Mouse (Mus musculus): ENCODE measurements around the gene Kif13a.

Gene Kif13a

DNA sequence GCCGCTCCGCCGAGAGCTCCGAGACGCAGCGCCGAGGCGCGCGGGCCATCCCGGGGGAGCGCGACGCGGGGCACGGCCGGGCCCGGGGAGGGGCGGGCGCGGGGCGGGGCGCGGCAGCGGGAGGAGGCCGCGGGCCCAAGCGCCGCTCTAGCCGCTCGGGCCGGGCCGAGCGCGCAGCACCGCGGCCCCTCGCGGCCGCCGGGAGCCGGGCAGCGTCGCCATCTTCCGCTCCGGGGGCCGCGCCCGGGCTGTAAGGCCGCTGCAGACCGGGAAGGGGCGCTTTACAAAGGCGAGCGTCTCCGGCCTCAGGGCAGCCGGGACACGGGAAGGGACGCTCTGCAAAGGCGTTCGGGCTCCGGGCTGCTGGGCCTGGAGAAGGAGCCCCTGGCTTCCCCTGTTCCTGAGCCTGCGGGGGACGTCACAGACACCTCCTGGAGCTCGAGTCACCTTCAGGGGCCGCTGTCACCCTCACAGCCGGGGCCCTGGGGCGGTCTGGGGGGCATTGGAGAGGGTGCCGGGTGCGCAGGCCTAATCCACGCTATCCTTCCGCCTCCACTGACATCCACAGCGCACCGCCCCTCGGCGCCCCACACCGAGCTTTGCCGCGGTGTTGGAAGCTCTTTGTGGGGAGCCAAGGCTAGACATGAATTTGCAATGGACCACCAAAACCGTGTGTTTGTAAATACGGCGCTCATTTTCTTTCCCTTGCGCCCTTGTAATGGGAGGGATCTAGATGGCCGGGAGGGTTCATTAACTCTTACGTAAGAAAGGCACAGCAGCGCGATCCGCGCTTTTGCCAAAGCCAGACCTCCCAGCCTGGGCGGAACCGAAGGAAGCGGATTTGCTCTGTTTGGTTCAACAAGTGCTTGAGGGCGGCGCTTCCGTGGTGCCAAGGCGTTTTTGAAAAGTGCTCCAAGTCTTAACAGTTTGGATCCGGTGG is at the start of gene Kif13a:
Gene Kif13a, minus strand, starts transcription at position 149 of the 940 bp plus-strand sequence.
- peak; percentile 87 to 92 for DNase-seq (ENCODE audit: low spot score in 2 of 2)

DNA sequence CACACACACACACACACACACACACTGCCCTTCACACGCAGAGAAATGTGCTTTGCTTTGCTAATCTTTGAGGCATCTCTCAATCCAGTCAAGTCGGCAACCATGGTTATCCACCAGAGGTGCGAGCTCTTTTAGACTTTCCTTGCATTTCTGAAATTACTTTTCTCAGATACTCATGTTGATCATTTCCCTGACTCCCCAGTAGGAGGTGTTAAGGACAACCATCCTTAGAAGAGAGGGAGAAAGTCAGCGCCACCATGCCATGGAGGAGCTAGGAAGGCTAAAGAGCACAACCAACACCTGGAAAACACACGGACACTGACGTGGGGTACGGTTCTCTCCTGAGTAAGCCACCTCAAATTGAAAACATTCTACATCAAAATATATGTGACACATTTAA is 46.9 kb upstream of the Kif13a start:
- no peak for DNase-seq (ENCODE audit: low spot score in 2 of 2)

DNA sequence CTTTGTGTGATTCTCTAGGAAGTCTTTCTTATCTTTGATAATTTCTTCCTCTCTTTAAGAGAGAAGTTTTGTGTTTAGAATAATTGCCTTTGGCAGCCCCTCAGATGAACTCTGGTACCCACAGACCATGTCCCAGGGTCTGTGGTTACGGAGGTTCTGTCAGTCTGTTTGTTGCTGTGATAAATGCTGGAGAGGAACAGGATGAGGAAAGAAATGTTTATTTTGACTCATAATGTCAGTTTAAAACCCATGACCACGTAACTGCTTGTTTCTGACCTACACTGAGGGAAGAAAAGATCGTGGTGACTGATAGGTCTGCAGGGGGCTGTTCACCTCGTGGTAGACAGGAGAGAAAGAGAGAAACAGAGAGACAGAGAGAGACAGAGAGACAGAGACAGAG is 46.3 kb upstream of the Kif13a start:
- DNase-seq (ENCODE audit: low spot score in 2 of 2): no peak

DNA sequence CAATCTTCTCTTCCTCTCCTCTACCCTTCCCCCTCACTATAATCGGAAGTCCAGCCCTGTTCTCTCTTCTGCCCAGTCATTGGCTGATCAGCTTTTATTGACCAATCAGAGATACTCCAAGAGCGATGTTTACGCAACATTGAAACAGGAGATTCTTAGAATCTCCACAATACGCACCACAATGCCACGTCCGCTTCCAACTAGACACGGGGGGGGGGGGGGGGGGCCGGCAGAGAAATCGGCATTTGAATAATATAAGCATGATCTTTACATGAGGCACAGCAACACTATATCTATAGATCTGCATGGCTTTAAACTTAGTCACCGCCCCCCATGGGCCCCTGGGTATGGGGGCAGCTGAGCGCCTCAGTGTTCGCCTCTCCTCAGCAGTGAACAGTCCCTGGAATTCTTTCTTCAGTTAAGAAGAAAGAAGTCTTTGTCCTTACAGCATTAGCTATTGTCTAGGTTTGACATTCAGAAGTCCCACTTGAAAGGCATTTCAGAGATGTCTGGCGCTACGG is 45.4 kb upstream of the Kif13a start:
- no peak for DNase-seq (ENCODE audit: low spot score in 2 of 2)

DNA sequence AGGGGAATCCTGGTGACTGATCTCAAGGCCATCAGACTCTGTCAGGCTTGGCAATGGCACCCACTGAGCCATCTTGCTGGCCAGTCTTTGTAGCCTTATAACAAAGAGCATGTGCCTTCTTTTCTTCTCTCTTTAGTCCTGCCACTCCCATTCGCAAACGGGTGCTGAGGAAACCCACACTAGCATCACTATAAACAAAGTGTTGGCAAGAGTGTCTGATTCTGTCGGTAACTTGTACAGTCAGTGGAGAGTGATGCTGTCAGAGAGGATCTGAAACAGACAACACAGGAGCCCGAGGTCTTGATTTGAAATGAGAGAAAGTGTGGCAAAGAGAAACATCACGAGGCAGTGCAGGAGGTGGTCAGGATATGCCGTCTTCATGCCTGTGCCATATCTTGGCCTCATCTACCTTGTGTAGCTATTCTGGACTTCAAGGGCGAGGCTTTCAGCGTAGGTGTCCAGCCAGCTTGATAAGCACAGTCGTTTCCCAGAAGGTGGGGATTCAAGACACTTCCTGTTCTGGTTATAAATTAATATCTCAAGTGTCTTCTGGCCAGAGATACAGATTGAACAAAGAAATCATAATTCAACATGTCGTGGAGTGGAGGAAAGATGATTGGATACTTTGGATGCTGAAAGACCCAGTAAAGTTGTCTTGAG is 40.7 kb upstream of the Kif13a start:
- no peak for DNase-seq (ENCODE audit: low spot score in 2 of 2)

DNA sequence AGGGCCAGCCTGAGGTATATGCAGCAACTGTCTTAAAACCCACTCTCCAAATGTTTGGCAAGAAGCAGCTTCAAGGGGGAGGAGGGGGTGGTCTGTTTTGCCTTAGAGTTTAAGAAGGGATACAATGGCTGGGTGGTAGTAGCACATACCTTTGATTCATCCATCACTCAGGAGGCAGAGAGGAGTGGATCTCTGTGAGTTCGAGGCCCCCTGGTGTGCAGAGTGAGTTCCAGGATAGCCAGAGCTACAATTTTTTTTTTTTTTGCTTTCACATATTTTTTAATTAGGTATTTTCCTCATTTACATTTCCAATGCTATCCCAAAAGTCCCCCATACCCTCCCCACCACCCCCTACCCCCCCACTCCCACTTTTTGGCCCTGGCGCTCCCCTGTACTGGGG is 39.0 kb upstream of the Kif13a start:
- DNase-seq (ENCODE audit: low spot score in 2 of 2): no peak

DNA sequence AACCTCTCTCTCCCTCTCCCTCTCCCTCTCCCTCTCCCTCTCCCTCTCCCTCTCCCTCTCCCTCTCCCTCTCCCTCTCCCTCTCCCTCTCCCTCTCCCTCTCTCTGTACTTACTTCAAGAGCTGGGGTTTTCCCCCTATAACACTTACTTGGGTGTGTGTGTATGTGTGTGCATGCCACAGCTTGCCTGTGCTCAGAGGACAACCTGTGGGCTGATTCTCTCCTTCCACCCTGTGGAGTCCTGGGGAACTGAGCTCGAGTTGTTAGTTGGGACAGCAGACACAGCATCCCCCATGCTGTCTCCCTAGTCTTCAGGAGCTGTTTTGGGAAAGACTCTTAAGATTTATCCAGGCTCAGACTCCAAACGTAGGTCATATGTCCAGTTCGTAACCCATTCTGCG is 37.6 kb upstream of the Kif13a start:
- no peak for DNase-seq (ENCODE audit: low spot score in 2 of 2)

DNA sequence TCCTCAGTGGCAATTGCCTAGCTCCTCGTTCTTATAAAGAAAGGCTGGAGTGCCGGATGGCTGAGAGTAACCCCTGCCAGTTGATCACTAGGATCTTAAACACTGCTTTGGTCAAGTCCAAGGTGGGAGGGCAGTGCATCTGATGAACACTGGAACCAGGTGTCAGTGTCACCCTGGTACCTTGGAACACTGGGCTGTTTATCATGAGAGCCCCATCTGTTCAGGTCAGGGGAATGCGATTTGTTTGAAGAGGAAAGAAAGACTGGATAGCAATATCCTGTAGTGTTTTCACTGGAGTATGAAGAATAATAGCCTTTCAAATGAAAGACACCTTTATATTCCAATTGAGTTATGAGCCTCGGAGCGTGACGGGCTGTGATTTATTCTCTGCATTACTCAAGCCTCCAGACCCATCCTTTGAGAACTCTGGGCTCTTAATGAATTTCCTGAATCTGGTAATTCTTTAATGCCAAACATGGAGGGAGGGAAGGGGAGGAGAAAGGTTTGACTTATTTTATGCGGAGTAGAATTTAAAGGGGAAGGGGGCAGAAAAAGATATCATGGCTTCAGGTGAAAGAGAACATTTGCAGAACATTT is 31.3 kb upstream of the Kif13a start:
- DNase-seq (ENCODE audit: low spot score in 2 of 2): no peak

DNA sequence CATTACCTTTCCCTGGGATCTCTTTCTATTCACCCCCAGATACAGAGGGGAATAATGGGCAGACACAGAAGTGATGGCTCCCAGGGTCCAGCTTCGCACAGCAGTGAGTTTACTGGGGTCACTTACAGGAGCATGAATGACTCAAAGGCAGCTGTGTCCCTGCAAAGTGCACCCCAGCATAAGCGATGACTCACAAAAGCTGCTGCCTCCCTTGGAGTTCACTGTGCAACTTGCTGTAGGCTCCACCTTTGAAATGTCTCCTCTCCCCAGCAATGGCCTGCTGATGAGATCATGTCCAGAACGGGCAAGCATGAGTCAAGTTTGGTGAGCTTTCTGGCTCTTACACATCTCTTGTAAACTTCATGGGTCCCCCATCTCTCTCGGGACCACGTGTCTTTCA is 29.5 kb upstream of the Kif13a start:
- no peak for DNase-seq (ENCODE audit: low spot score in 2 of 2)

DNA sequence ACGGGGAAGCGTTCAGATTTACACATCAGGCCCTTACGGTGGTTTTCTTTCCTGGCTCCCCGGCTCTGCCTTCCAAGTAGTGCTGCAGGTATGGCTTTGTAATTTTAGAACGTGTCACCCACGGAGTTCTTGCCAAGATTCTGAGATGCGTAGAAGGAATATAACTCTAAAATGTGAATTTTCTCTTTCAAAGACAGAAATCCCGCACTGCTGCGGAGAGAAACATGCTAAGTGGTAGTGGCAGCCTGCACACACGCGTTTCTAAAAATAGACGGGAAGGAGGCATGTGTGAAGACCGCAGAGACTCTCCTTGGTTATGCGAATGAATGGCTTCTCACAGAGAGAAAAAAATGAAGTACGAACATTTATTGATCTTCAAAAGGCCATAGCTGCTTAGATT is 21.5 kb upstream of the Kif13a start:
- DNase-seq (ENCODE audit: low spot score in 2 of 2): peak; percentile 3 to 16

DNA sequence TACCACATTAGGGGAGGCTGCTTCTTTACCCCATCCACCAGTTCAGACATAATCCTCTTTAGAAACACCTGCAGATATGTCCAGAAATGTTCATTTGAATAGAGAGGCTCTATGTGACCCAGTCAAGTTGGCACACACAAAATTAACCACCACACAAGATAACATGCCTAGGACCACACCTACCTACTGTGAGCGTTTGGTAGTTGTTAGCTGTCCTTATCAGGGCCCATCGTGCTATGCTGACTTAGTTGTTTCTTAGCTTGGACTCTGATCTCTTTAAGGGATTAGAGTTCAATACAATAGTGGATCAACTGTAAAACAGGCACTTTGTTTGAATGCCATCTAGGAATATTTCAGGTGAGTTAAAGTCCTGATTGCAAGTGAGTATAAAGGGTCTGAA is 20.1 kb upstream of the Kif13a start:
- no peak for DNase-seq (ENCODE audit: low spot score in 2 of 2)

DNA sequence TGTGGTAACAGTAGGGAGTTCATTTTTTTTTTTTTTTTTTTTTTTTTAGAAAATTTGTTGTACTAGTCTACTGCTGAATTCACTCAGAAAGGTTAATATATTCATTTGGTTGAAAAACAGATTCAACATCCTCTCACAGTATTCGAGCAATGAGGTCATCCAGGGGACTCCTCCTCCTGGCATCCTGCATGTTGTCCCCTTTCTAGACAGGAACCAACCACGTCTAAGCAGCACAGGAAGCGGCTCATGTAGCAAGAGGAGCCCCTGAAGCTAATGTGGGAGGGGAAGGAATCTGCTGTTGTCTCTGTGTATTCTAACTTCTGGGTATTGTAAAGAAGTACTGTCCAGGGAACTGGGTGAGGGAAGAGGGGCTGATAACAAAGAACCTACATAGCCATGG is 18.4 kb upstream of the Kif13a start:
- DNase-seq (ENCODE audit: low spot score in 2 of 2): no peak

DNA sequence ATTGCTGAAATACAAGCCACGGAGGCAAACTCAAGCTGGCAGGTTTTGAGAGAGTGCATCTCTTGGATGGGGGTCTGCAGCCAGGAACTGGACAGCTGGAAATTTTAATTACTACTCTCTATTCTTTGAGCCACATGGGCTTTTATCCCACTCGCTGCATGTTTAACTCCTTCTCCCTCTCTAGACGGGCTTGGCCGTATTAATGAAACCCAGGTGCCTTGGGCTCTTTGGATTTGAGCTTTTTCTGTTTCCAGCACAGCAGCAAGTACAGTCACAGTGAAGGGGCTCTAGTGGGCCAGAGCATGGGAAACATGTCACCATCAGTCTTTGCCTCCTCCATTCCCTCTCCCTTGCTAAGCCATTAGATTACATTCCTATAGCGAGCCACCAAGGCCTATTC is 16.4 kb upstream of the Kif13a start:
- DNase-seq (ENCODE audit: low spot score in 2 of 2): no peak

DNA sequence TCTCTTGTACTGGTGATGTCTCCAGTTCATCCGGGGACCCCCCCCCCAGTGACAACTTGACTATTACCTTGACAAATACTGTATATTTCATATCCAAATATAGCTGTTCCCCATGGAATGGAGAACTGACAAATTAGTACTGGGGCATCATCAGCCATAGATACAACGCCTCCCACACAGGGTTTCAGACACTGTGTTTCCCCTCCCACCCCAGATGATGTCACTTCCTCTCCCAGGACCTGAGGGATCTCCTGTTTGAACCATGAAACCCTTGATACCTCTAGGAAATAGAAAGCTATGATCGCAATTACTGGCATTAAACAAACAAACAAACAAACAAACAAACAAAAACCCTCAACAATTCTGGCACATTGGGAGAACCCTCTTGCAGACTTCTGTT is 15.6 kb upstream of the Kif13a start:
- DNase-seq (ENCODE audit: low spot score in 2 of 2): no peak

DNA sequence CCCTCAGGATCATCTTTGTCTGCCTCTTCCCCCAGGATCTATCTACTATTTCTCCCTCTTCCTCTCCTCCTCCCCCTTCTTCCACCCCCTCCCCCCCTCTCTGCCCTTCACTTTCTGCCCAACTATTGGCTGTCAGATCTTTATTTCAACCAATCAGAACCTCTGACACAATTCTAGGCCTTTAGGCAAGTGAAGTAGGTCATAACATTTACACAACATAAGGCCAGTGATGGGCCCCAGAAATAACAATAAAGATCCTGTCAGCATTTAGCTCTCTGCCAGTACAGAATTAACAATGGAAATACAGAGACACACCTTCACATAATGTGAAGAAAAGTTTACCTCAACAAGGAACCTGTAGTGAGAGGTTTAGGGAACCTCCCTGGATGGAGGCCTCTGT is 13.6 kb upstream of the Kif13a start:
- DNase-seq (ENCODE audit: low spot score in 2 of 2): no peak

DNA sequence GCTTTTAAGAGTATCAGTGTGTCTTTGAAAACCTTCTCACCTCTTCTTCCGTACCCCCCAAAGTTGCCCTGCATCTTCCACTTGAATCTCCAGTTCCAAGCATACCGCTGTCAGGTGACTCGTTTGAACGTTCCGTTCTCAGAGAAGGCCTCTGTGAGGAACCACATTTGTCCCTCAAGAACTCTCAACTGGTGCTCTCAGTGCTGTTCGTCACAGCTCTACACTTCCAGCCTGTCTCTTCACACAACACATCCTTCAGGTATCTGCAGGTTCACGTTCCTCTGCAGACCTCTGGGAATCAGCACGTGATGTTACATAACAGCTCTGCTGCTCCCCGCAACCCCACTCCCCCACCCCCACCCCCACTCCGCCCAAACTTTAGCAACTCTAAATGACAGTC is 4.4 kb upstream of the Kif13a start:
- no peak for DNase-seq (ENCODE audit: low spot score in 2 of 2)

DNA sequence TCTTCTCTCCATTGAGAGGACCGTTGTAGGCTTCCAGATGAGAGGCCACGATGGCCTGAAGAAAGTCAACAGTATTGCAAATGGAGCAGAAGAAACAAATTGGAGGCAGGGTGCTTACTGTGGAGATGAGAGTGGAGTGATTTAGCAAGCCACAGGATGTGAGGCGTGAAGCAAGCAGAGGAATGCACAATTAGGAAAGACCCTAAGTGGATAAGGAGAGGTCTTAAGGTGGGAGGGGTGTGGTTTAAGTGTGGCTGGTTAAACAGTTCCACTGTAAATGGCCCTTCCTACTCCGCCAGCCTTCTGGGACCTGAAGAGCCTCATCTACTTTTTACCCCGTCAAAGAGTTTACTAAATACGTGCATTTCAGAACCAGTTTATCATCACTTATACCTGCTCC is 3.2 kb upstream of the Kif13a start:
- no peak for DNase-seq (ENCODE audit: low spot score in 2 of 2)

DNA sequence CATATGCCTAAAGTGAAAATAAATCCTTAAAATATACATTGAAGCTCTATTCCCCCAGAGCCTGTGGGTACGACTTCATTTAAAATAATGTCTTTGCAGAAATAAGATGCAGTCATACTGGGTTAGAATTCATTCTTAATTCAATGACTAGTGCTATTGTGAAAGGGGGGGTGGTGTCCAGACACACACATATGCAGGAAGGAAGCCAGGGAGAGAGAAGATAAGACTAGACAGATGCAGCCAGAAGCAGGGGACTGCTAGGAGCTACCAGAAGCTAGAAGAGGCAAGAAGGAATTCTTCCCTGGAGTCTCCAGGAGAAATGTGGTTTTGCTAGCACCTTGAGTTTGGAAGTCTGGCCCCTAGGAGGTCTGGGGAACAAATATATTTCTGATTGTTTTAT is 2.4 kb upstream of the Kif13a start:
- no peak for DNase-seq (ENCODE audit: low spot score in 2 of 2)

DNA sequence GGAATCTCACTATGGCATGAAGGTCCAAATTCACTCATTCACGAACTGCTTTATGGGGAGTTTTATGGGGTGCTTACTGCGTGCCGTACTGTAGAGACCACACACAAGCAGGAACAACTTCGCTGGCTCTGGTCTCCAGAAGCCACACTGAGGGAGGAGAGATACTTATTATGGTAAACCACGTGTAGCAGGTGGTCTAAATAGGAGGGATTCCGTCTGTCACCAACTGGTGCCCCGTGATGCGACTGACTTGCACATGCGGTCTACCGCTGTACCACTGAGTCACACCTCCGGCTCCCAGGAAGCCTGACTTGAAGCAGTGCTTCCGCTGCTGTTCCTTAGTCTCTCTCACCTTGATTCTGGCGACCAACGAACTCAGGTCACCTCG is 986 bp upstream of the Kif13a start:
- peak in 1 of 2 experiments; percentile 14 for DNase-seq (ENCODE audit: low spot score in 2 of 2)

DNA sequence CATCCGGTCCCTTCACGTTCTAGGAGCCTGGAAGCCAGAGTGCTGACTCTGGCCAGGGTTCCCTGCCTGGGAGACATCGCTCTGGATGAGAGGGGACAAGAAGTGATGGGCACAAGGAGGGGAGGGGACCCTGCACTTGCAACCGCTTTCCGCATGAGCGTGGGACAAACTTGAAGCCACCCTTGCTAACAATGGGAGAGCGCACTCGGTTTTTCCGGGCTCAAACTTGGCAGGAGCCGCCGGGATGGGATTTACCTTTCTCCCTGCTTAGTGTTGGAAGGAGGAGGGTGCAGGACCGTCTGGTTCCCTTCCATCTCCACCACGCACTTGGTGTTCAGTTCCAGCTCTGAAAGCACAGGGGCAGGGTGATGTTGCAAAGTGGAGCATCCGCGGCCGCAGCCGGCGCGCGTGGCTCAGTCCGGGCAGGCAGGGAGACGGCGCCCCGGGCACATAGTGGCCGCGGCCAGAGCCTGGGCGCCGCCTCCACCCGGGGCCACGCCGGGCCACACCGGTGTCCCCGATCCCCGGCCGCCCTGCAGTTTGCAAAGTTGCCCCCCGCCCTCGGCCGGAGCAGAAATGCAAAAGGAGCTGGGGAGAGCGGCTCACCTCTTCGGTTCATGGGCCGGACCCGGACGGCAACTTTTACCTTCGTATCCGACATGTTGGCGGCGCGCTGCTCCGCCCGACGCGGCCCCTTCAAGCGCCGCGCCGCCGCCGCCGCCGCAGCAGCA is 541 bp downstream of the Kif13a start:
- peak; percentile 23 to 38 for DNase-seq (ENCODE audit: low spot score in 2 of 2)

DNA sequence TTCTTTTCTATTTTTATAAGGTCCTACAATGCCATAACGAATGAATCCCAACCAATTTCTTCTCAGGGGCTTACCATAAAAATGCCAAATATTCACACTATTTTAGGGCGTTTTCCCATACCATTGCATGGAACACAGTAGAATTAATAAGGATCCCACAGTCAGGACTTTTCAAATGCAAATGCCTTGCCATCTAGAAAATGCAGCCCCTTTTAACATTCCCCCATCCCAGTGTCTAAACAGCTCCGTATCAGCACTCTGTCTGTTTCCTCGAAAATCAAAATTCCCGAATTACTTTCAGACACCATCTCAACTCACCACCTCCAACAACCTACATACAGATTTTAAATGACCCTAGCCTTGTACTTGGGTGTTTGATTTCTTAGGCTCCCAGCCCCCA is 1.3 kb downstream of the Kif13a start:
- no peak for DNase-seq (ENCODE audit: low spot score in 2 of 2)

DNA sequence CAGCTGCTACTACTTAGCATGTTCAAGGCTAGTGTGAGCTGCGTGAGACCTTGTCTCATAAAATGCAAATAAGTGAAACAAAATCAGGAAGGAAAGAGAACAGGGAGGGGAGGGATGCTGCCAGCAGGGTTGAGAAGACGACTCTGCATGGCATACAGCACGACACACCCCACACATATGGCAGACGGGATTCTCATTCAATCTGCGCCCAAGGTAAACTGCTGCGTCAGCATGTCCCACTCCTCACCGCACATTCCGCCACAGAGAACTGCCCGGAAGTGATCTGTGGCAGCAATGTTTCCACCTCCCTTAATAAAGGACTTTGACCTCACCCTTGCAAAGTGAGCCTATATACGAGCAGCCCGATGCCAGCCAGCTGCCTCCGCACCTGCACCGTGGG is 4.0 kb downstream of the Kif13a start:
- DNase-seq (ENCODE audit: low spot score in 2 of 2): no peak
